Mouse (Mus musculus): ENCODE measurements around the gene Thrsp. TPM values are rescaled to one million over a fixed set of nuclear protein-coding genes. Genes with fewer than 3 reads are reported as not detected.

Gene Thrsp
- total RNA-seq, 1 experiment from 2014 or later: 655 TPM

DNA sequence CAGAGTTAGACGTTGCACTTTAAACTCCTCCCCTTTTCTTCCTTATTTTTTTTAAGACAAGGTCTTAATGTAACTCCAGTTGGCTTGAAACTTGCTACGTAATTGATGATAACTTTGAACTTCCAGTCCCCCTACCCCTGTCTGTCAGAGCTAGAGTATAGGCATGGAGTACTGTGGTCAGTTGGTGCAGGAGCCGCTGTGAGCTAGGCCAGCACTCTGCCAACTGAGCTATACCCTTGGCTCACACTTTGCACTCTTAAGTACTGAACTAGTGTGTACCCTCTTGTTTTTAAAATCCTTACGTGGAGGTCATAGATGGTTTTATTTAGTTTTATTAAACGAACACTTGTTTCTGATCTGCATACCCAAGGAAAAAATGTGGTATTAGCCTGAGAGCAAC is 38.2 kb downstream of the Thrsp start:
- DNase-seq: no peak

DNA sequence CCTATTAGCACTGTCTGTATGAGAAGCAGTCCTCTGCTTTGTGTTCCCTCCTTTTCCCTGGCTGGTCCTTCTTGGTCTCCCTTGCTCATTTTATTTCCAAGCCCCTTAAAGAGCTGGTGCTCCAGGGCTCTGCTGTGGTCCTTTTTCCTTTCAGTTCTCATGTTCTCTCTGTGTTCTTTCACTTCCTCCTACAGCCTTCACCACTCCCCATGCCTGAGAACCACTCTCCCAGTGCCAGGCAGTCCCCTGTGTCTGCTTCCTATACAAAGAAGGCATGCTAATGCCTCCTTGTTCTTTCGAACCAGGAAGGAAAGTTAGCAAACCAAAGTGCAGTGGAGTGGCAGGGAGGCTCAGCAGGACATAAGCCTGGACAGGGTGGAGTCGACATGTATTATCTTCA is 41.6 kb downstream of the Thrsp start:
- no peak for DNase-seq

DNA sequence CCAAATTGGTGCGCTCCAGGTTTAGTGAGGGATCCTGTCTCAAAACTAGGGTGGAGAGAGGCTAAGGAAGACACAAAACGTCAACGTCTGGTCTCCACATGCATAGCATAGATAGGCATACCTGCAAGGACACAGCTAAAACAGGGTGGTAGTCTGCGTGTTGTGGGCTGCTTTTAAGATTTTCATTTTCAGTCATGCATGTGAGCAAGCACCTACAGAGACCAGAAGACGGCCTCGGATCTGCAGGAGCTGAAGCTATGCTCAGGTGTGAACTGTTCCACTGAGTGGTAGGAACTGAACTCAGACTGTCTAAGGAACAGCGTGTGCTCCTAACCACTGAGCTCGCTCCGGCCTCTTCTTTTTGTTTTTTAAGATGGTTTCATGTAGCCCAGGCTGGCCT is 42.4 kb downstream of the Thrsp start:
- no peak for DNase-seq

DNA sequence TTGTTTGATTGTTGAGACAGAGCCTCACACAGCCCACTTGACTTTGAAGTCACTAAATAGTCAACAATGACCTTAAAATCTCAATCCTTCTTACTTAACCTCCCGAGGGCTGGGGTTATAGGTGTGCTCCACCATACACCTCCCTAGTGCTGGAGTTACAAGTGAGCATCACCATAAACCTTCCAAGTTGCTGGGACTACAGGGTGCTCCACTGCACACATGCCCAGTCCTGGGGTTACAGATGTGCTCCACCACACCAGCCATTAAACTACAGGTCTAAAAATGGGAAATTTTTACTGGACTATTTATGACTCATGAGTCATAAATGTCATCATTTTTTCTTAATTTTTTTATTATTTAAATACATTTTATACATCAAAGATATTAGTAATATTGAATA is 51.6 kb downstream of the Thrsp start:
- DNase-seq: no peak

Other genes with a start within 250 kb of the Thrsp start
- 5.9 and 7.2 TPM in 2 replicates for gene Usp35, start 85.7 kb downstream of the Thrsp start, total RNA-seq (2021)
- 5.7 and 5.8 TPM in 2 replicates for gene Kctd21, start 85.4 kb downstream of the Thrsp start, total RNA-seq (2021)
- gene Alg8, start 46.1 kb downstream of the Thrsp start, total RNA-seq (2021): 16.3 and 18.0 TPM in 2 replicates
- 443 and 493 TPM in 2 replicates for gene Ndufc2, start 17.7 kb downstream of the Thrsp start, total RNA-seq (2021)
- gene Kctd14, start 33.6 kb upstream of the Thrsp start, total RNA-seq (2021): 1.7 and 2.8 TPM in 2 replicates
- gene Ints4, start 63.2 kb upstream of the Thrsp start, total RNA-seq (2021): 52.2 and 53.5 TPM in 2 replicates
- 37.8 and 44.5 TPM in 2 replicates for gene Aamdc, start 161.8 kb upstream of the Thrsp start, total RNA-seq (2021)
- gene Rsf1, start 162.2 kb upstream of the Thrsp start, total RNA-seq (2021): 25.9 and 30.8 TPM in 2 replicates